Mouse (Mus musculus) liver, postnatal 0 days (tissue): ENCODE measurements around the gene Bcorl1.

Source experiments
- CTCF ChIP-seq: sonication (generic); IDR thresholded peaks from 2 replicates; pipeline ENCODE4 v1.5.1; 2016; ENCODE audit warnings: antibody characterized with exemption, low read depth
- EP300 ChIP-seq: IDR thresholded peaks from 2 replicates; pipeline ENCODE4 v1.6.1; 2016; ENCODE audit warnings: antibody characterized with exemption, low read depth, mild to moderate bottlenecking

GRCm38 (mm10) chrX:48343966-48344642 is 2.9 kb downstream of the Bcorl1 start:
- TF ChIP-seq CTCF (no peak), EP300 (no peak)
